Mouse (Mus musculus) erythroblast, embryonic 14.5 days (primary cell): Measurements from ENCODE around the gene Gjd3.

Experiments
- GATA1 ChIP-seq: IDR thresholded peaks from 2 replicates; pipeline ENCODE4 v1.6.1; 2012; ENCODE audit warnings: low read length, inconsistent platforms, mixed read lengths
- TAL1 ChIP-seq: IDR thresholded peaks from 3 replicates; pipeline ENCODE4 v1.6.1; 2012; ENCODE audit warnings: low read length, inconsistent platforms, mixed read lengths

DNA sequence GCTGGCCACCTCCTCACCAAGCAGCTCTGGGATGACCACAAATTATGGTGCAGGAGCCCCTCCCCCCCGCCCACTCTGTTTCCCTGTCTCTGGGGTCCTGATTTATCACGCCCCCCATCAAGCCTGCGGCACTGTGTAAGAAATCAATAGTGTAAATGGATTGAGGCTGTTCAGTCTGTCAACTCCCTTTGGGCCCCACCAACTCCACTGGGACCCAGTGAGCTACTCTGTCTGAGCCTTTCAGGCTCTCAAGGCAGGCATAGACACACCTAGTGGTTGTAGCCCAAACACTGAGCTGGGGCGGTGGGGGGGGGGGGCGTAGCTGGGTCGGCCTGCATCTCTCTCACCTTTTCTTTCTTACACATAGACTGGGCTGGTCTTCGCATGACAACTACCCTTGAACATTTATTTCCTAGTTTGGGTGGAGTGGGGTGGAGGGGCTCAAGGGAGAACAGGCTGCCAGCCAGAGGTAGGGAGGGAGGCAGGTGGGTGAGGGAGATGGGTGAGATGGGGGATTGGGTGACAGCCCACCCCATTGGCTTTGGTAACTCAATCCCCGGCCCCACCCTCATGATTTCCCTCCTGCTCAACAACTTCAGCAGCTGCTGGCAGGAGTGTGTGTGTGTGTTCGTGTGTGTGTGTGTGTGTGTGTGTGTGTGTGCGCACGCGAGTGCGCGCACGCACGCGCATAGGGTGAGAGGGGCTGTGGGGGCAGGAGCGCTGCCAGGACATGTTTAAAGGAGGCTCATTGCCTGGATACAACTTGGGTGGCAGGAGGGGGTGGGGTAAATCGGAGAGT, 50.3 kb downstream of the Gjd3 start:
- TF ChIP-seq TAL1 = no peak
- no peak for TF ChIP-seq GATA1
